Mouse (Mus musculus) splenic B cell, adult 2 months (primary cell): ENCODE results near the gene Parvb.

Experiments used
- DNase-seq: peaks from one replicate; pipeline ENCODE4 v3.0.0-alpha.2; 2011; ENCODE audit warnings: low read depth, low spot score
- H3K27me3 ChIP-seq: 2 replicates; pipeline ENCODE4 v1.6.1; 2012; ENCODE audit warnings: mild to moderate bottlenecking, low read length, moderate library complexity, mixed read lengths; ENCODE audit not compliant: control insufficient read depth, poor library complexity, insufficient read depth, severe bottlenecking
- H3K36me3 ChIP-seq: 2 replicates; pipeline ENCODE4 v1.6.1; 2012; ENCODE audit warnings: mild to moderate bottlenecking, low read length, moderate library complexity, mixed read lengths; ENCODE audit not compliant: control insufficient read depth, poor library complexity, insufficient read depth, severe bottlenecking

The Parvb gene

DNA sequence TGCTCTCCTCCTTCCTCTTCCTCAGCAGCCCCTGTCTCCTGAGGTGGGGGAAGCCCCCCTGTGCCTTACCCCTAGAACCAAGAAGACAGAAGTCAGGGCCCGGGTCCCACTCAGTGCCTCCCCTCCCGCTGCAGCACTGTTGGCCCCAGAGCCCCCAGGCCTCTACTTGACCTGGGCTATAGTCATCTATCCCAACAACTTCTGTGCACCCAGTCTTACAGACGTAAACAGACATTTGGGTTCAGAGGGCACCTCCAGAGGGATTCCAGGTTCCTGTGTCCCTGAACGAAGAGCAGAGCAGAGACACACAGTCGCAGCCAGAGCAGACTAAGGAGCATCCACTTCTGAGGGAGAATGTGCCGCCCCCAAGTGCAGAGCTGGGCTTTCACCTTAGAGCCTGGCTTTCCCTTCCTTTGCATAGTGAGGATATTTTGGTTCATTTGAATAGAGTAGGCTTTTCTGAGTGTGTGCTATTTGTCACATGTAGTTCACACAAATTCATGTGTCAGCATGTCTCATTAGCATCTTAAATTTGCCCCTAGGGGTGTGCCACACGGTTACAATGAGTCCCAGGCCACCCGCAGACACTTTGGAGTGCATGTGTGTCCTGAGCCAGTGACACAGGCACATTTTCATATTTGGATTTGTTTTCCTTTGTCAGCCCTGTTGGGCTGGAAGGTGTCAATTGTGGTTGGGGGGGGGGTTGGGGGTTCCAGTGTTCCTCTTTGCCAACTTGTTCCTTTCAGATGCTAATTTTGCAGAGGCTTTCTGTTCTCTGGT, 70.0 kb downstream of the Parvb start:
- no peaks in the 10 kb centered on the region for H3K27me3 ChIP-seq
- no peak for DNase-seq
- H3K36me3 ChIP-seq = no peaks in the 10 kb centered on the region

DNA sequence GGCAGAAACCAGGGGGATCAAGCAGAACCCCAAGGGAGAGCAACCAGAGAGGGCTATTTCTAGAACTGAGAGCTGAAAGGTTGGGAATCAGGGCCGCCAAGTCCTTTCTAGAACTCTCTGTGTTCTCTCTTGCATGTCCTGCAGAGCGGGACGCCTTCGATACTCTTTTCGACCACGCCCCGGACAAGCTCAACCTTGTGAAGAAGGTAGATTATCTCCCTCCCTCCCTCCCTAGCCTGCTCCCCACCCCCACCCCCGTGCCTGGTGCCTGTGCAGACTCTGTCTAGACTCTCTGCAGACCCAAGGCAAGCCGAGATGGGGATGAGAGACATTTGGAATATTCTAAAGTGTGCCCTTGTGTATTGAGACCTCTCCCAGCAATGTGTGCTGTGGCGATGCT, 71.4 kb downstream of the Parvb start:
- DNase-seq = no peak
- no peaks in the 10 kb centered on the region for H3K27me3 ChIP-seq
- H3K36me3 ChIP-seq = no peaks in the 10 kb centered on the region

DNA sequence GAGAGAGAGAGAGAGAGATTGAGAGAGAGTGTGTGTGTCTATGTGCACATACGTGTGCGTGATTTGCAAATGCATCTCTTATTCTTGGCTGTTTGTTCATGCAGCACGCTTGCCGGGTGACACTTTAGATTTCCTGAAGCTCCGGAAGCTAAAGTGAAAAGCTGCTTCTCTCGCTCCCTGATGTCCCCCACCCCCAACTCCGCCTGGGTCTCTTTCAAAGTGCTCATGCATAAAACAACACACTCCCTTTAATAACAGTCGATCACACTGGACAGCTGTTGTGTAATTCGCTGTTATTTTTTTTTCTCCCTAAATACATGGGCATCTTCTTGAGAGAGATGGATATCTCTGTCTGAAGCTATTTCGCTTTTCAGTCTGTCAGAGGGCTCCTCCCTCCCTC, 73.5 kb downstream of the Parvb start:
- Histone ChIP-seq H3K27me3 (no peaks in the 10 kb centered on the region), H3K36me3 (no peaks in the 10 kb centered on the region)
- no peak for DNase-seq

DNA sequence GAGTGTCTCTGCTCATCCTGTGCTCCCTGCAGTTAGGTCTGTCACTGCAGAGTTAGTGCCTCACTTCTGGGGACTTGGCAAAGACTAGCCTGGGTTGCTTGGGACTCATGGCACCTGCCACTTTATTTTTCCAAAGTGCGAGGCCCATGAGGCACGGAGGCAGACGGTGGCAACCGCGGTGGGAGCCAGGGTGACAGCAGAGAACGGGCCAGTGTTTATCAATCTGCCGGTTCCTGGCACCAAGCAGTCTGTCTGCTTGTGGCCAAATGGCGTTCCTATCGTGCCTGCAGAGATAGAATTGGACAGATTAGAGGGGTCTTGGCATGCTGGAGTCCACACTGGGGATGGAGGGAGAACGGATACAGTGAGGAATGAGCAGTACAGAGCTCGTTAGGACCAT, 78.4 kb downstream of the Parvb start:
- Histone ChIP-seq H3K36me3 (no peaks in the 10 kb centered on the region), H3K27me3 (no peaks in the 10 kb centered on the region)
- no peak for DNase-seq

DNA sequence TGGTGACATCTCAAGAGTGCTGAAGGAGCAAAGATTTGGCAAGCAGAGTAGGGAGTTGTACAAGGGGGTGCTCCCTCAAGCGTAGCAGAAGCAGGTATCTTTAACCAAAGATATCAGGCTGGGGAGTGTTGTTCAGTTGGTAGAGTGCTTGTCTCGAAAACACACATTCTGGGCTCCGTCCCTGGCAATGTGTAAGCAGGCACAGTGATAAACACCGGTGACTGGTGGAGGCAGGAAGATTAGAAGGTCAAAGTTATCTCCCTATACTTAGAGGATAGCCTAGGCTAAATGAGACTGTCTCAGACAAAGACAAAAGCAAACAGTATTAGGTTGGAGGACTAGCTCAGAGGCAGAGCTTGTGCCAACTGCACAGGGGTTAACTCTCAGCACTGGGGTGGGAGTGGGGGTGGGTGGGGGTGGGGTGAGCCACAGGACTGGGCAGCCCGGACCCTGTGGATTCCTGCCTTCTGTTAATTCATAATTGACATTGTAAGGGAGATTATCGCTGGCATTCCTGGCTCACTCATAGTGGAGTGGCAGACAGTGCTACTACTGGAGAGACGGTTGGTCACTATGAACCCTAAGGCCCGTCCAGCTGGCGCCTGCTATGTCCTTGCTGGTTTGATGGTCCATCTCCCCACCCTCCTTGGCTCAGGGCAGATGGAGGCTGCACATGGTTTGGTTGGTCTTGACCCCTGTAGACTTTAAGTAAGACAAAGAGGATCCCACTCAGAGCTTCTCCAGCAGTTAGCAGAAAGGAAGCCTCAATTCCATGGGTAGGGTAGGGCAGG, 79.6 kb downstream of the Parvb start:
- no peaks in the 10 kb centered on the region for H3K36me3 ChIP-seq
- no peak for DNase-seq
- no peaks in the 10 kb centered on the region for H3K27me3 ChIP-seq

DNA sequence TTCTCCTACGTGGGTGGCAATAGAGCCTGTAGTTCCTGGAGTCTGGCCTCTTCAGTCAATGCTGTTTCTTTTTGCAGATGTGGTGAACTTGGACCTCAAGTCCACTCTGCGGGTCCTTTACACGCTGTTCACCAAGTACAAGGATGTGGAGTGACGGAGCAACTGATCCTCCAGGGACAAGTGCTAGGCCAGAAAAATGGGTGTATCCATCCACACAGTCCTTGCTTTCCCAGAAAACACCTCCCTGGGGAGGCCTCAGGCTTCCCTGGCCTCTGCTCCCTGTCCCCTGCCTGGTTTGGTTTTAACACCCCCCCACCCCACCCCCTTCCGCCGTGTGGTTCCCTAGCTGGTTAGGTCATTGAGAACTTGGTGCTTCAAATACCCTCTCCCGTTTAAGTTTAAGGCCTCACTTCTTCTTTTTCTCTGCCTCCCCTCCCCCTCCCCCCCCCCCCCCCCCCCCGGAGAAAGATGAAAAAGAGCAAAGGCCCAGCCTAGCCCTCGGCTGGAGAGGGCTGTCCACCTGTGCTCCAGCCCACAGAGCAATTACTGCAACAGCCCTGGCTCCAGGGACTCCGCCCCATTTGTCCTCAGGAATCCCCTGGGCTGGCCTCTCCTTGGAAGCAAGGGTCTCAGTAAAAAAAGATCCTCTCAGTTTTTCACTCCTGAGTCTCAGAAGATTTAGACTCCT, 81.2 kb downstream of the Parvb start:
- Histone ChIP-seq H3K36me3 (no peaks in the 10 kb centered on the region), H3K27me3 (no peaks in the 10 kb centered on the region)
- peak; percentile 69 for DNase-seq

DNA sequence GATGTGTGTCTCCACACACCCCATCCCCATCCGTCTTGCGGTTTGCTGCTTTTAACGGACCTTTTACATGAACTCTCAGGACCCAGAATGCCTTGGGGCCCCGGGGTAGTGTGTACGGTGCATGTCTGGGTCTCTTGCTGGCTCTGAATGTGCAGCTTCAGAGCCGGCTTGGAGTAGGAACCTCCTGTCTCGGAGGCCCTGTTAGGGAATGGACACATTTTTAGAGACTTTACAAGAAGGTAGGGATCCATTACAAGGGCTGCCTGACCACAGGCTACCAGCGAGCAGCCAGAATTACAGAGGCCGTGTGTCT, 81.7 kb downstream of the Parvb start:
- H3K27me3 ChIP-seq = no peaks in the 10 kb centered on the region

DNA sequence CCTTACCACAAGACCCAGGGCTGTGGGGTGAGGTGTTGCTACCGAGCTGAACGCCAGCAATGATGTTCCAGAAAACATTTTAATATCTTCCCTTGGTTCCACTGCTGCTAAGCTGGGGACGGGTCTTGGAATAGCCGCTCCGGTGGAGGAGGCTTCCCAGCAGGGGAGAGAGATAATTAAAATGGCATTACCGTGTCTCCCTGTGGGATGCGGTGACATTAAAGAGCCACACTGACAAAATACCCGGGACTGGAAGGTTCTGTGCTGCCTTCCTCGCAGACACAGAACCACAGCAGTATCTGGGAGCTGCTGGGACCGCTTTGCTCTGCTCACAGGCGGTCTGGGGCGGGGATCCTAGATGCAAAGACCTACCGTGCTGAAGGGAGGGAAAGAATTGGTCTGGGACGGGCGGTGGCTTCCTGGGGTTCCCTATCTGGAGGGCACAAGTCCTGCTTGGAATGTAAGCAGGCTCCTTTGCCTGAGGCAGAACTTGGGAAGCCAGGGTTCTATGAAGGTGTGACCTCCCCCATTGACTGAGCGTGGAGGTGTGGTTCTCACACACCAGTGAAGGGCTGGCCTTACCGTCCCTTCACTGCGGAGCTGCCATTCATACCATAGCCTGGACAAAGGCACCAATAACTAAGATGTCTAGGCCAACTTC, 82.7 kb downstream of the Parvb start:
- Histone ChIP-seq H3K36me3 (no peaks in the 10 kb centered on the region), H3K27me3 (no peaks in the 10 kb centered on the region)
- DNase-seq = no peak

More for the DNA sequence above, 81.7 kb downstream of the Parvb start:
- H3K36me3 ChIP-seq = no peaks in the 10 kb centered on the region
- peak; percentile 60 for DNase-seq

DNA sequence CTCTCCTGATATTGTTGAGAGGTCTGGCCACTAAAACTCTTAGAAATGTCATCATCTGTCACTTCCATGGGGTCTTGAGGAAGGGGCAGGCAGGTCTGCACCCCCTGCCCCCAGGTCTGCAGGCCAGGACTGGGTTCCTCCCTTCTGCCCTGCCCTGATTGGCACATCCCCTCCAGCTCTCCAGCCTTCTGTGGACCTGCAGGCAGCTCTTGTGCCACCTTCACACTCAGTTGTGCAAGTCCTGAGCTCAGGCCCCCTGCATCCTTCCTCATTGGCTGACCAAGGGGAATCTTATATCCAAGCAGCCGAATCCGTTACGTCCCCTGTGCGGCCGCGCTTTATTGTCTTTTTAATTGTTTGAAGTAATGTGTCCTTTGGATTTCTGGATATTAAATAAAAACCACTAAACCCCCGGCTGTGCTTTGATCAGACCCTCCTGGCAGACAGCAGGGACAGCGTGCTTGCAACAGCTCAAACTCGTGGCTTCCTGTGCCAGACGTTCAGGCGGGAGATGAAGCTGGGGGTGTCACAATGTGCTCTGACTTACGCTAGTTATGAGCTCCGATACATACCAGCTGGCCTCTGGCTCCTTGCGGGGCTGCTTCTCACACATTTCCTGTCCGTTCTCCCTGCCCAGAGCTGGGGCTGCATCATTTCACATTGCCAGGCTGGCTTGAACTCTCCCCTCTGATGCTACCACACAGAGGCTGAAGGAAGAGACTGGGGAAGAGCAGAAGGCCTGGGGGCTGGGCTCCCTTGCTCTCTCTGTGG, 83.6 kb downstream of the Parvb start:
- Histone ChIP-seq H3K36me3 (no peaks in the 10 kb centered on the region), H3K27me3 (no peaks in the 10 kb centered on the region)
- no peak for DNase-seq

DNA sequence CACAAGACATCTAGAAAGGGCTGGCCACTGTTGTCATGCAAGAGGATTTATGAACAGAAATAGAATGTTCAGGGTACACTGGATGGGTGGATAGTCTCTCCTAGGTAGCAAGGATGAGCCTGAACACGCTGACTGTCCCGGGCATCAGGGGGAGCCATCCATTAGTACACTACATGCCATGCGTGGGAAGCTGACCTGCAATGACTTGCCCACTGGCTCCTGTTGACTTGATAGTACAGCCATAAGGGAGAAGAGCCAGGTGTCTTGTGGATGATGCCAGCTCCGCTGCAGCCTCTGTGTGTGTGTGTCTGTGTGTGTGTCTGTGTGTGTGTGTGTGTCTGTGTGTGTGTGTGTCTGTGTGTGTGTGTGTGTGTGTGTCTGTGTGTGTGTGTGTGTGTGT, 87.5 kb downstream of the Parvb start:
- H3K27me3 ChIP-seq = no peaks in the 10 kb centered on the region
- H3K36me3 ChIP-seq = no peaks in the 10 kb centered on the region
- DNase-seq = no peak

DNA sequence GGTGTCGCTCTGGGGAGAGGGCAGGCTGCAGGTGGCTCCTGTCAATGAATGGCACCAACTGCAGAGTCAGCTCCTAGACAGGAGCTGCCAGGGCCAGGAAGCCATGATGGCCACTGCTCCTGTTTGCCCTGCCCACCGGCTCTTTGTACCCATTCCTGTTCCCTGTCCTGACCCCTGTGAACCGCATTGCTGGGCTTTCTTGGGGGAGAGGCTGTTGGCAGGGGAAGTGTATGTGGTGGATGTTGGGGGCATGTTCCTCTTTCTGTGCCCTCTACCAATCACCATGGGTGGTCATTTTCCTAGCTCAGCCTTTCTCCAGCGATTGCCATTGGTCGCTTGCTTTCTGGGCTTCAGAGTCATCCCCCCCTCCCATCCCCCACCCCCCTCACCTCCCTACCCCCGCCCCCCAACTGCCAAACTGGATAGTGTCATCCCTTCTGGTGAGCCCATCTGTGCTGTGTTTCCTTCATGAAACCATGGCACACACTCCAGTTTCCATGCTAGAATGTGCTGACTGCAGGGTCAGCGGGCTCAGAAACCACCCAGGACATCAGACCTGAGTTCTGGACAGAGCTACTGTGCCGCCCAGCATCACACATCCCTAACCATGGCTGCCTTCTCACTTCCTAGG, 89.8 kb downstream of the Parvb start:
- Histone ChIP-seq H3K36me3 (no peaks in the 10 kb centered on the region), H3K27me3 (no peaks in the 10 kb centered on the region)
- DNase-seq = no peak

DNA sequence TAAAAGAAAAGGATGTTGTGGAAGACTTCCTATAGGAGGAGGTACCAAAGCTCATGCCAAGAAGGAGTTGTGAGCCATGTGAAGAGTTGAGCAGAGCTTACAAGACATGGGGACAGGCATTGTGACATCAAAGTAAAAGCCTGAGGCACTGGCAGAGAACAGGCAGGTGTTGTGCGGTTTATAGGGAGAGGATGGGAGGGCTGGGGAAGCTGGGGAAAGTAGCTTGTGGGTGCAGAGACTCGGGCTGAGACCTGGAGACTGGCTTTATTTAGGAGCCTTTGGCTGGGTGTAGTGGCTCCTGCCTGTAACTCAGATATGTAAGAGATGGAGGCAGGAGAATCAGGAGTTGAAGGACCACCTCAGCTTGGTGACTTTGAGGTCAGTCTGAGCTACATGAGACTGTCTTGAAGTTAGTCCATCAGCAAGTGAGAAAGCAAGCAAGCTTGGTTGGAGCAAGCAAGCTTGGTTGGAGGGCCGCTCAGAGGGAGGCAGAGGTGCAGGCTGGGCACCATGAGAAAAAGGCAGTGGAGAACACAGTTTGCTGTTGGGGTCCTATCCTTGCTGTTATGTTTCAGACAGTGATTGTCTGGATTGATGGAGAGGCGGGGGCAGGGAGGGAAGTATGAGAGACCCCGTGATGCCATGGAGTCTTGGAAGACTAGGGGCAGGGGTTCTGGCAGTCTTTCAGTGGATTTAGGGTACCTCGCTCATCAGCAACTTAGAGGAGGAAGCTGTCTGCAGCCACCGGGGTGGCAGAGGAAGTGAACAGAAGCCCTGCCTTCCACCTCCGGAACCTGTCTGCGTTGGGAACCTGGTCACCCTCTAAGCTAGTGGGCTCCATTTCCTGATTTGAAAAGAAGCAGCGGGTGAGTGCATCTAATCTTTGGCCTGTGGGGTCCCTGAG, 92.4 kb downstream of the Parvb start, which contains the start of gene Parvg:
TSS of gene Parvg (plus strand) at position 61 of the 904 bp plus-strand sequence.
- no peaks in the 10 kb centered on the region for H3K27me3 ChIP-seq
- H3K36me3 ChIP-seq = peaks cover under 1% of the 10 kb centered on the region; the same call in 1 of the 2 replicates
- DNase-seq = peak; percentile 62
